Mouse (Mus musculus) thymus, adult 2 months (tissue): Measurements from ENCODE around the gene Ccm2l. TPM values are rescaled to one million over a fixed set of nuclear protein-coding genes. Genes with fewer than 3 reads are reported as not detected.

Source experiments
- DNase-seq: peaks from one replicate; pipeline ENCODE4 v3.0.0; 2021
- H3K27ac ChIP-seq: fragments of 200-500 bp; 2 replicates; pipeline ENCODE4 v1.5.1; 2012; ENCODE audit warnings: low read length, control low read depth; ENCODE audit not compliant: control insufficient read depth, insufficient read depth
- H3K27me3 ChIP-seq: fragments of 200-500 bp; 2 replicates; pipeline ENCODE4 v1.6.1; 2012; ENCODE audit warnings: mild to moderate bottlenecking, low read length, moderate library complexity, mixed read lengths; ENCODE audit not compliant: control insufficient read depth, insufficient read depth
- H3K36me3 ChIP-seq: fragments of 200-500 bp; 2 replicates; pipeline ENCODE4 v1.6.1; 2012; ENCODE audit warnings: mild to moderate bottlenecking, low read length, moderate library complexity; ENCODE audit not compliant: control insufficient read depth, insufficient read depth
- H3K4me1 ChIP-seq: fragments of 200-500 bp; replicated peaks from 2 replicates; pipeline ENCODE4 v1.6.1; 2012; ENCODE audit warnings: low read length; ENCODE audit not compliant: control insufficient read depth, insufficient read depth
- H3K4me3 ChIP-seq: fragments of 200-500 bp; 2 replicates; pipeline ENCODE4 v1.5.1; 2012; ENCODE audit warnings: mild to moderate bottlenecking, low read length, control low read depth, moderate library complexity; ENCODE audit not compliant: control insufficient read depth, insufficient read depth
- CTCF ChIP-seq: fragments of 200-500 bp; IDR thresholded peaks from 2 replicates; pipeline ENCODE4 v1.5.1; 2012; ENCODE audit warnings: mild to moderate bottlenecking, control low read depth, low read length, moderate library complexity, borderline replicate concordance; ENCODE audit not compliant: control insufficient read depth, poor library complexity, insufficient read depth; ENCODE audit errors: extremely low read depth
- POLR2A ChIP-seq: fragments of 200-500 bp; IDR thresholded peaks from 2 replicates; pipeline ENCODE4 v1.6.1; 2012; ENCODE audit warnings: mild to moderate bottlenecking, low read length, control low read depth, moderate library complexity; ENCODE audit not compliant: control insufficient read depth, poor library complexity, insufficient read depth; ENCODE audit errors: extremely low read depth
- WGBS: fragments of 180-500 bp; shearing (Covaris S2); methylation state at CpG from one replicate; pipeline ENCODE4 v1.1.7; 2018; 5-methylcytosine and 5-hydroxymethylcytosine counted together
- polyA plus RNA-seq: library from polyadenylated mRNA; depleted of rRNA; stranded (reverse); fragments of >200 nt; gene quantifications from 2 replicates; pipeline ENCODE4 v1.2.3, GENCODE M21; 2012

The Ccm2l gene
- polyA plus RNA-seq, 1 experiment: 9.2 TPM

DNA sequence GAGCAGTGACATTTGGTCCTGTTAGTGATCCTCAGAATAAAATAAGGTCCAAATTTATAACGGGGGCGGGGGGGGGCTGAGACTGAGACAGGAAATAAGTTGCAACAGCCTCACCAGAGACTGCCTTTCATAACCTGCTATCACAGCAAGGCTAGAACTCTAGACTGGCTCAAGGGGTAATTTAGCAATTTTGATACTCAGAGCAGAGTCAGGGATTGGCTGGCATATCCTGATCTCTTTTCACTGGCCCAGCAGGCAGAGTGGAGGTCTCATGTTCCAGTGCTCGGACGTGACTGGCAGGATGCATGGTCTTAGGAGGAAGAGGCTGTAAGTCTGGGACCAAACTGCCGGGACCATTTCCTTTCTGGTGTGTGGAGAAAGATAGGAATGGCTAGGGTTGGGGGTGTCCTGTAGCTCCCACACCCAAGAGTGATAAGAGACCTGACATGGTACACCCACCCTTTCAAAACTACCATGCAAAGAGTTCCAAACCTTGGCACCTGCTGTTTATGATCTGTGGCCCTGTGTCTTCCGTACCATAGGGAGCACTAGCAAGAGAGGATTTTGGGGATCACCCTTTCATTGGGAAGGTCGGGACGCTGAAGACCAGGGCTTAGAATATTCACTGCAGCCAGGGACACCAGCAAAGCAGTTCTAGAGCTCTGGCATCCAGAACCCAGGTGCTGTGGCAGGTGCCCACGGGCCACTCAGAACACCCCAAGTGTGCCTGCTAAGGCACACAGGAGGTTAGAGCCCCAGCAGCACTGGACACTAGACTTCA, 1.4 kb upstream of the Ccm2l start:
- no peak for DNase-seq
- TF ChIP-seq POLR2A: no peak
- no peak for TF ChIP-seq CTCF
- Histone ChIP-seq H3K4me1 (no peaks in the 10 kb centered on the region), H3K36me3 (no peaks in the 10 kb centered on the region), H3K27ac (no peak overlapping the region), H3K4me3 (no peak overlapping the region), H3K27me3 (no peaks in the 10 kb centered on the region)
- WGBS: 73% methylated on average over 9 of the region's 9 CpGs

DNA sequence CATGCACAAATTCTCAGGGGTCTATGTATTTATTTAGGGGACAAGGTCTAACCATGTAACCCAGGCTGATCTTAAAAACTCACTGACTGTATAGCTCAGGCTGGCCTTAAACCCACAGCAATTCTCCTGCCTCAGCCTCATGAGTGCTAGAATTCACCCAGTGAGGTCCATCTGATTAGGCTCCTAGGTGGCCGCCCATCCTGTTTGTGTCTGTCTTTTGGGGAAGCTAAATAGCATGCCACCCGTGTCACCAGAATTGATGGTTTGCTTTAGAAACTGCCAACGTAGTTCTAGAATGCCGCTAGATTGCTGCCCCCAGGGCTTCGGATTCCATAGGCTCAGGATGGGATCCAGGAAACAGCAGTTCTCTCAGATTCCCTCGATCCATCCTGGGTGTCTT, 1.2 kb downstream of the Ccm2l start:
- H3K4me3 ChIP-seq: no peak overlapping the region
- DNase-seq: no peak
- H3K27ac ChIP-seq: no peak overlapping the region

DNA sequence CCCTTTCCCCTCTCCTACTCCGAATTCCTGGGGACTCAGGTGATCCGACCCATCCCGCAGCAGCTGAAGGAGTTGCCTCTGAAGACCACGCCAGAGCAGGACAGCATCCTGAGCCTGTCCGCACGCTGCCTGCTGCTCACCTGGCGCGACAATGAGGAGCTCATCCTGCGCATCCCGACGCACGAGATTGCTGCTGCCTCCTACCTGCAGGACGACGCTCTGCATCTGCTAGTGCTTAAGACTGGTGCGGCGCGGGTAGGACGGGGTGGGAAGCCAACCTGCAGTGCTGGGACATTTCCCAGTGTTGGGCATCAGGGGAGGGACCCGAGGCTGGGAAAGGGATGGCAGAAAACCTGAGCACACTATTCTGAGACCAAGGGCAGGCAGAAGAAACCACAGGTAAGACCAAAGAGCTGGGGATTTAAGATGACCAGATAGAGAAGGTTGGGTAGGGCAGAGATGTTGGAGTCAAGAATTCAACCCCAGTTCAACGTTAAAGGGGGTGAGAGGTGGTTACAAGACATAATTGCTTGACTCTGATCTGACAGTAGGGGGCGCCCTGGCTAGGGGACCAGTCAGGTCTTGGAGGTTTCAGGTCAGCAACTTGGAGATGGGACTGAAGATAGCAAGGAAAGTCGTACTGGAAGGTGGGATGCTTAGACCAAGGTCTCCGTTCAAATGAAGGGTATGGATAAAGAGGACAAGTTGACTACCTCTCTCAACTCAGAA, 5.2 kb downstream of the Ccm2l start:
- no peak overlapping the region for H3K27ac ChIP-seq
- TF ChIP-seq POLR2A (no peak), CTCF (no peak)
- no peak for DNase-seq

More for the DNA sequence above, 1.2 kb downstream of the Ccm2l start:
- 84% methylated on average over 6 of the region's 6 CpGs for WGBS
- Histone ChIP-seq H3K4me1 (no peaks in the 10 kb centered on the region), H3K27me3 (no peaks in the 10 kb centered on the region), H3K36me3 (no peaks in the 10 kb centered on the region)
- no peak for TF ChIP-seq POLR2A
- no peak for TF ChIP-seq CTCF

DNA sequence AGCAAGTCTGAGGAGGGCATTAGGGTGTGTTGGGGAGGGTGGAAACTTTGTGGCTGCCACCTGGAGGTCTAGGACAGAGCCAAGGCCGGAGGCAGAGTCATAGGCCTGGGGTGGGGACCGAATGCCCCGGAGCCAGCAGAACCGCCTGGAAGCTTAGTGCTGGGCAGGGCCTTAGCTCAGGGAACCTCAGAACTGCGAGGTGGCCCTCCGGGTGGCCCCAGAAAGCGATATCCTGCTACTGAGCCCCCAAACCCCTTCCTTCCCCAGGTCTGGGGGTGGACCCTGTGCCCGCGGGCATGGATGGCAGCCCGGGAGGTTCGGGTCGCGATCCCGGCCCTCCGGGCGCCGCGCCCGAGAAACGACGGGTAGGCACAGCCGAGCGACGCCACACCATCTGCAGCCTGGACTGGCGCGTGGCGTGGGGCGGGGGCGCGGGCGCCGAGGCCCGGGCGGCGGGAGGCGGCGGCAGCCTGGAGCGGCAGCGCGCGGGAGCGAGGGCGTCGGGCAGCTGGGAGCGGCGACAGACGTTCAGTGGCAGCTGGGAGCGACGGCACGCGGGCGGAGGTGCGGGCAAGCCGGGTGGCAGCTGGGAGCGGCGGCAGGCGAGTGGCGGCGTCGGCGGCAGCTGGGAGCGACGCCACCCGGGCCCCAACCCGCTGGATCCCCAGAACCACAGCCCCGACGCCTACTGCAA, 5.9 kb downstream of the Ccm2l start:
- H3K36me3 ChIP-seq: no peaks in the 10 kb centered on the region
- H3K27ac ChIP-seq: no peak overlapping the region
- H3K4me3 ChIP-seq: no peak overlapping the region
- DNase-seq: no peak
- H3K27me3 ChIP-seq: no peaks in the 10 kb centered on the region
- no peak for TF ChIP-seq POLR2A
- TF ChIP-seq CTCF: no peak
- WGBS: 97% methylated on average over 67 of the region's 67 CpGs
- H3K4me1 ChIP-seq: no peaks in the 10 kb centered on the region

More for the DNA sequence above, 5.2 kb downstream of the Ccm2l start:
- WGBS: 86% methylated on average over 23 of the region's 23 CpGs
- Histone ChIP-seq H3K27me3 (no peaks in the 10 kb centered on the region), H3K4me1 (no peaks in the 10 kb centered on the region), H3K36me3 (no peaks in the 10 kb centered on the region), H3K4me3 (no peak overlapping the region)

DNA sequence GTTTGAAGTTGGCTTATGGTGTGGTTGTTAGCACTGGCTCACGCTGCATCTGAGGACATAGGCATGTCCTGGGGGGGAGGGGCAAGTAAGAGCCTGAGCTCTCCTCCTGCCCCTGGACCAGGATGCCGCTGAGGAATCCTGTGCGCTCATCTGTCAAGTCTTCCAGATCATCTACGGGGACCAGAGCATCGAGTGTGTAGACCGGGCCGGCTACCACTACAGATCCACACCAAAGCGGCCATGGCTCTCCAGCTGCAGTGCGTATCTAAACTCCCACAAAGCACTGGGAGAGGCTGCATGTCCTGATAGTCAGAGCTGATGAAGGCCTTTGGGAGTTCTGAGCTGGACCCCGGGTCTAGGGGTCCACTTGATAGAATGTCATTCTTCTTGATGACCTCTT, 8.9 kb downstream of the Ccm2l start:
- DNase-seq: no peak
- Histone ChIP-seq H3K27me3 (no peaks in the 10 kb centered on the region), H3K36me3 (no peaks in the 10 kb centered on the region), H3K4me3 (no peak overlapping the region), H3K27ac (no peak overlapping the region), H3K4me1 (no peaks in the 10 kb centered on the region)
- 98% methylated on average over 10 of the region's 10 CpGs for WGBS
- TF ChIP-seq CTCF (no peak), POLR2A (no peak)

DNA sequence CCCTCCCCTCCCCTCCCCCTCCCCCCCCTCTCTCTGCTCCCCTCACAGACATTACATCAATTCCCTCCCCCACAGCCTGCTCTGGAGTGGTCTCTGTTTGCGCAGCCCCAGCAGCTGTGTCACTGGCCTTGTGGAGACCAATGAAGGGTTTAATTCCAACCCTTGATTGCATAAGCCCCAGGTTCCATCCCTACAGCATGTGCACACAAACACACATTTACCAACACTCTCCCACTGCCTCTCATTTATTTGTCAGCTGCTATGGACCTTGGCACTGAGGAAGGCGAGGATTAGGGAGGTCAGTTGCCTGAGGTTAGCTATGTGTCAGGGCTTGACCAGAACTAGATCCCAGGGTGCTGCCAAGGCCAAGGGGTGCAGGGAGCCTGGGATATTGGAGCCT, 10.2 kb downstream of the Ccm2l start:
- H3K36me3 ChIP-seq: no peaks in the 10 kb centered on the region
- no peak for TF ChIP-seq CTCF
- no peak for TF ChIP-seq POLR2A
- H3K4me1 ChIP-seq: no peaks in the 10 kb centered on the region
- H3K27ac ChIP-seq: no peak overlapping the region
- no peak overlapping the region for H3K4me3 ChIP-seq
- WGBS: 53% methylated on average over 2 of the region's 2 CpGs
- no peak for DNase-seq
- no peaks in the 10 kb centered on the region for H3K27me3 ChIP-seq
